Mouse (Mus musculus): ENCODE results near the gene Olfr1375. TPM values are rescaled to one million over a fixed set of nuclear protein-coding genes. Genes with fewer than 3 reads are reported as not detected.
"Not testable (repeated sequence)": the region's sequence is repeated elsewhere in the genome, so short reads cannot be mapped to it uniquely, and the experiment has no call there.

Olfr1375 gene
- not detected in 2 replicates for polyA plus RNA-seq (2015; fragmentation: Nextera tagmentation; extraction: Ambion mirVana)

GRCm38 (mm10) chr11:51047809-51048208 lies at the start of gene Olfr1375:
Olfr1375 (plus strand) TSS chr11:51048109.
- not testable (repeated sequence) for H3K4me1 ChIP-seq (replicated peaks); H3K27me3 ChIP-seq (replicated peaks); H3K4me3 ChIP-seq (replicated peaks); H3K36me3 ChIP-seq; H3K4me2 ChIP-seq (replicated peaks); H3K9me3 ChIP-seq; ATAC-seq; H3K9ac ChIP-seq; H3K27ac ChIP-seq
- WGBS = 80% methylated on average over 3 of the region's 3 CpGs

DNA sequence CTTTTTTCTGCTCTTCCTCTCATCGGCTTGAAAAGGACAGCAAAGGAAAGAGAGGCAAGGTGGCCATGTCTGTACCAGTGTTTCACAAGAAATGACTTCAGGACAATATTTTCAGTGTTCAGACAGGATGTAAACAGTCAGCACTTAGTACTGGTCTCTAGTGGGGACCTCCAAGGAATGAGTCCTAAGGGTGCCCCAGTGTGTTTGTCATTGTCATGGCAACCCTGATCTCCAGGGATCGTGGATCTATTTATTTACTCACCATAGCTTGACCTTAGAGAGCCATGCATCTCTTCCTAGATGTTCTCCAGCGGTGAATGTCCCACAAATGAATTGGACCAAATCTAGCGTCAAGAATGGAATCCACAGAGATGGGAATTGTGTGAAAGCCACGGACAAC lies 44.6 kb upstream of the Olfr1375 start, which contains the start of gene Olfr51:
TSS of gene Olfr51 (plus strand) at position 301 of the 400 bp plus-strand sequence.
- Histone ChIP-seq H3K9me3 (no peaks in the 10 kb centered on the region), H3K9ac (no peak within 1 kb of the TSS)
- 62% methylated on average over 5 of the region's 5 CpGs for WGBS

GRCm38 (mm10) chr11:51011821-51012220 lies 36.1 kb upstream of the Olfr1375 start:
- Histone ChIP-seq H3K9me3 (no peaks in the 10 kb centered on the region), H3K9ac (no peak overlapping the region), H3K27me3 (replicated peaks) (no peaks in the 10 kb centered on the region), H3K36me3 (no peaks in the 10 kb centered on the region), H3K4me3 (replicated peaks) (no peak overlapping the region), H3K4me2 (replicated peaks) (no peak overlapping the region), H3K4me1 (replicated peaks) (no peaks in the 10 kb centered on the region), H3K27ac (no peak overlapping the region)
- no peak for ATAC-seq
- 55% methylated on average over 5 of the region's 5 CpGs for WGBS

More for the DNA sequence above, 44.6 kb upstream of the Olfr1375 start, which contains the start of gene Olfr51:
- no peaks in the 10 kb centered on the region for H3K4me1 ChIP-seq (replicated peaks)
- H3K4me2 ChIP-seq (replicated peaks) = no peak within 1 kb of the TSS
- no peaks in the 10 kb centered on the region for H3K27me3 ChIP-seq (replicated peaks)
- no peak within 1 kb of the TSS for H3K4me3 ChIP-seq (replicated peaks)
- ATAC-seq = no peak
- no peak within 1 kb of the TSS for H3K27ac ChIP-seq
- no peaks in the 10 kb centered on the region for H3K36me3 ChIP-seq

DNA sequence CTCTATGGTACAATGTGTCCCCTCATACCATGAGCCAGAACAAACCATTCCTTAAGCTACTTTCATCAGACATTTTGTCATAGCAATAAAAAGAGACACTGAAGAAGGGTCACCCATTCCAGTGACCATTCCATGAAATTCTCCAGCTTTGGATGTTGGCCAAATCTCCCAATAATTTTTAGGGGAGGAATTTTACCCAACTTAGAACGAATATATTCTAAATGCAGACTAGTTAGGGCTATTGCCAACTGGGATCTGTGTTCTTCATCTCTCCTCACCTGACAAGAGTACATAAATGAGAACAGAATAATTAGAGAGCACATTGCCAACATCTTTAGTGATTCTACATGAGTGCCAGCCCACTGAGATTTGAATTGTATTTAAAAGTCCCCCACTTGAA lies 34.0 kb upstream of the Olfr1375 start, which contains the start of gene Olfr54:
TSS of gene Olfr54 (plus strand) at position 301 of the 400 bp plus-strand sequence.
- no peak for ATAC-seq
- WGBS = 62% methylated on average over 1 of the region's 1 CpGs
- no peak within 1 kb of the TSS for H3K27ac ChIP-seq

GRCm38 (mm10) chr11:51016341-51016740 lies 31.6 kb upstream of the Olfr1375 start:
- H3K27me3 ChIP-seq (replicated peaks) = no peaks in the 10 kb centered on the region
- no peak overlapping the region for H3K27ac ChIP-seq
- no peaks in the 10 kb centered on the region for H3K36me3 ChIP-seq
- WGBS = 50% methylated on average over 2 of the region's 2 CpGs
- H3K9me3 ChIP-seq = no peaks in the 10 kb centered on the region
- no peaks in the 10 kb centered on the region for H3K4me1 ChIP-seq (replicated peaks)
- no peak for ATAC-seq
- H3K9ac ChIP-seq = no peak overlapping the region
- no peak overlapping the region for H3K4me2 ChIP-seq (replicated peaks)
- no peak overlapping the region for H3K4me3 ChIP-seq (replicated peaks)

More for the DNA sequence above, 34.0 kb upstream of the Olfr1375 start, which contains the start of gene Olfr54:
- Histone ChIP-seq H3K9ac (no peak within 1 kb of the TSS), H3K9me3 (no peaks in the 10 kb centered on the region), H3K36me3 (no peaks in the 10 kb centered on the region), H3K4me3 (replicated peaks) (no peak within 1 kb of the TSS), H3K27me3 (replicated peaks) (no peaks in the 10 kb centered on the region), H3K4me1 (replicated peaks) (no peaks in the 10 kb centered on the region), H3K4me2 (replicated peaks) (no peak within 1 kb of the TSS)

GRCm38 (mm10) chr11:51026811-51027210 lies 21.1 kb upstream of the Olfr1375 start:
- H3K36me3 ChIP-seq; H3K4me2 ChIP-seq (replicated peaks); ATAC-seq; H3K4me1 ChIP-seq (replicated peaks); H3K27ac ChIP-seq; H3K4me3 ChIP-seq (replicated peaks); H3K9ac ChIP-seq; H3K9me3 ChIP-seq; H3K27me3 ChIP-seq (replicated peaks): not testable (repeated sequence)
- WGBS = 74% methylated on average over 11 of the region's 11 CpGs

GRCm38 (mm10) chr11:51029381-51029780 lies 18.5 kb upstream of the Olfr1375 start:
- not testable (repeated sequence) for H3K4me1 ChIP-seq (replicated peaks); H3K9ac ChIP-seq; H3K4me3 ChIP-seq (replicated peaks); H3K27ac ChIP-seq; H3K36me3 ChIP-seq; H3K27me3 ChIP-seq (replicated peaks); H3K9me3 ChIP-seq; H3K4me2 ChIP-seq (replicated peaks); ATAC-seq
- WGBS = 66% methylated on average over 8 of the region's 8 CpGs

- WGBS = 54% methylated on average over 2 of the region's 2 CpGs
- Histone ChIP-seq H3K4me2 (replicated peaks) (no peak overlapping the region), H3K9ac (no peak overlapping the region), H3K27ac (no peak overlapping the region), H3K4me3 (replicated peaks) (no peak overlapping the region), H3K9me3 (no peaks in the 10 kb centered on the region), H3K36me3 (no peaks in the 10 kb centered on the region), H3K4me1 (replicated peaks) (no peaks in the 10 kb centered on the region), H3K27me3 (replicated peaks) (no peaks in the 10 kb centered on the region)
- ATAC-seq = no peak
Measured at GRCm38 (mm10) chr11:51030225-51030624, 17.7 kb upstream of the Olfr1375 start.

GRCm38 (mm10) chr11:51032851-51033250 lies 15.1 kb upstream of the Olfr1375 start:
- Histone ChIP-seq H3K4me3 (replicated peaks) (no peak overlapping the region), H3K27me3 (replicated peaks) (no peaks in the 10 kb centered on the region), H3K9me3 (no peaks in the 10 kb centered on the region), H3K4me1 (replicated peaks) (no peaks in the 10 kb centered on the region), H3K27ac (no peak overlapping the region), H3K9ac (no peak overlapping the region), H3K4me2 (replicated peaks) (no peak overlapping the region), H3K36me3 (no peaks in the 10 kb centered on the region)
- WGBS = 26% methylated on average over 1 of the region's 1 CpGs
- no peak for ATAC-seq

DNA sequence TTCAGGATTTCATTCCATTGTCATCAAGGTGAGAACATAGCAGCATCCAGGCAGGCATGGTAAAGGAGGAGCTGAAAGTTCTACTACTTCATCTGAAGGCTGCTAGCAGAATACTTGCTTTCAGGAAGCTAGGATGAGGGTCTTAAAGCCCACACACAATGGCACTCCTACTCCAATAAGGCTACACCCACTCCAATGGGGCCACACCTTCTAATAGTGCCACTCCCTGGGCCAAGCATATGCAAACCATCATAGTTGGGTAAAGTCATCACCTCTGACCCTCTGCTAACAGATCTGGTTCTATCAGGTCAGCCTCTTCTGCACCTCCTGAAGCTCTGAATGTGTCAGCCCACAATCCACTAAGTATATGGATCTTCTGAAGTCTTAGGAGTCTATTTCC lies 13.8 kb upstream of the Olfr1375 start:
- H3K27ac ChIP-seq; H3K9me3 ChIP-seq; H3K4me3 ChIP-seq (replicated peaks); ATAC-seq; H3K36me3 ChIP-seq; H3K27me3 ChIP-seq (replicated peaks); H3K9ac ChIP-seq; H3K4me2 ChIP-seq (replicated peaks); H3K4me1 ChIP-seq (replicated peaks): not testable (repeated sequence)

DNA sequence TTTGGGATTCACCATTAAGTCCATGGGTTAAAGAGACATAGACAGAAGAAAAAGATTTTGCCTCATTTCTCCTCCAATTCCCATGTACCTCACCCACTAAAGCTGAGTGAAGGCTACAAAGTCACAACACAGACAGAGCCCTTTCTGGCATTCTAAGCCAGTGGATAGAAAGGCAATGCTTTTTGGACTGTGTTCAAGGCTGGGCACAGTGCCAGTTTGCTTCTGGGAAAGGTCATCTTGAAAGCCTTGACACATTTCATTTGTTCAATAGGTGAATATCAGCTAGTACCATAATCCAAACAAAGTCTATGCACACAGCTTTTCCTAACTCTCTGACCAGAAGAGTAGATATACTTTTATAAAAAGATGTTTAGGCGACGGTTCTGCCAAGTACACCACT lies 12.0 kb upstream of the Olfr1375 start:
- no peak overlapping the region for H3K4me3 ChIP-seq (replicated peaks)
- no peaks in the 10 kb centered on the region for H3K4me1 ChIP-seq (replicated peaks)
- H3K9me3 ChIP-seq = no peaks in the 10 kb centered on the region
- no peak overlapping the region for H3K9ac ChIP-seq
- H3K36me3 ChIP-seq = no peaks in the 10 kb centered on the region
- no peak for ATAC-seq
- WGBS = 63% methylated on average over 2 of the region's 2 CpGs
- H3K4me2 ChIP-seq (replicated peaks) = no peak overlapping the region
- no peaks in the 10 kb centered on the region for H3K27me3 ChIP-seq (replicated peaks)
- no peak overlapping the region for H3K27ac ChIP-seq

DNA sequence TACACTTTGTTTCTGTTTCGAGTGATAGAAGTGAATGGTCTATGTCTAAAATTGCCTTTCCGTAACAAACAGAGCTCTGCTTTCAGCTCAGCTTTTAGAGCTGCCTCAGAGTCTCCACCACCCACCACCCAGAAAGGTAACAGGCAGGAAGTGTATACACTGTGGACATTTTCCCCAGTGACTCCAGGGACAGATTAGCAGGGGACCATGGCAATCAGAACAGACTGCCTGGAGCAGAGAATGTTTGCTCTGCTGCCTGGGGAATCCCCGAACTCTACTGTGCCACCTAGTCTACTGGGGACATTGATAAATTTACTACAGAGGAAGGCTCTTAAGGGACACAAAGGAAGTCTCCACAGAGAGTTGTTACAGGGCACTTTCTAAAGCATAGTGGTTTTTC lies 3.1 kb upstream of the Olfr1375 start:
- not testable (repeated sequence) for H3K9me3 ChIP-seq; H3K27me3 ChIP-seq (replicated peaks); ATAC-seq; H3K4me2 ChIP-seq (replicated peaks); H3K9ac ChIP-seq; H3K4me3 ChIP-seq (replicated peaks); H3K4me1 ChIP-seq (replicated peaks); H3K36me3 ChIP-seq; H3K27ac ChIP-seq
- WGBS = 55% methylated on average over 3 of the region's 3 CpGs

DNA sequence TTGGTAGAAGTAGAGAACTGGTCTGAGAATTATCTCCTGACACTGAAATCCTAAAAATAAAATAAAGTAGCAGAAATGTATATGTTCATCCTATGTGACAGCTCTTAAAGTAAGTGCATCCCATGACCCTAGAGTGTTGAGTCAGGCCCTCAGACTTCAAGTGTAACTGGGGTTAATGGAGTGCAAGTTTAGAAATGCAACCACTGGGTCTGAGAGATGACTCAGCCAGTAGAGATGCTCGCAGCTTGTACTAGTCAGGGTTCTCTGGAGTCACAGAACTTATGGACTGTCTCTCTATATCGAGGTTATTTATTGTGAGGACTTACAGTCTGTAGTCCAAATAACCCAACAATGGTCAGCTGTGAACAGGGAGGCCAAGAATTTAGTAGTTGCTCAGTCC lies 3.8 kb downstream of the Olfr1375 start:
- Histone ChIP-seq H3K27ac (no peak overlapping the region), H3K36me3 (no peaks in the 10 kb centered on the region), H3K4me2 (replicated peaks) (no peak overlapping the region), H3K27me3 (replicated peaks) (no peaks in the 10 kb centered on the region), H3K9me3 (no peaks in the 10 kb centered on the region), H3K4me1 (replicated peaks) (no peaks in the 10 kb centered on the region), H3K9ac (no peak overlapping the region), H3K4me3 (replicated peaks) (no peak overlapping the region)
- no peak for ATAC-seq
- 56% methylated on average over 2 of the region's 2 CpGs for WGBS

Data from intestine, embryonic 15.5 days (tissue).